Mouse (Mus musculus) embryonic stem cell, embryonic (primary cell): Measurements from ENCODE around the gene Pts.

Experiments
- CTCF ChIA-PET, 4 experiments: fragments of 300-600 bp in 2 of 4; fragments of 350-600 bp in 2 of 4; sonication (Branson Sonifier 250); formaldehyde crosslinking; loops; one replicate each; lab custom pipeline; 2022; ENCODE audit warnings: inconsistent platforms in 2 of 4; lab: Charles Lee
- POLR2A ChIA-PET, 4 experiments: fragments of 300-600 bp in 2 of 4; fragments of 350-600 bp in 2 of 4; sonication (Branson Sonifier 250); formaldehyde crosslinking; loops; one replicate each; lab custom pipeline; 2022; ENCODE audit warnings: antibody characterized with exemption in 4 of 4, inconsistent platforms in 1 of 4; lab: Charles Lee

Pts gene

DNA sequence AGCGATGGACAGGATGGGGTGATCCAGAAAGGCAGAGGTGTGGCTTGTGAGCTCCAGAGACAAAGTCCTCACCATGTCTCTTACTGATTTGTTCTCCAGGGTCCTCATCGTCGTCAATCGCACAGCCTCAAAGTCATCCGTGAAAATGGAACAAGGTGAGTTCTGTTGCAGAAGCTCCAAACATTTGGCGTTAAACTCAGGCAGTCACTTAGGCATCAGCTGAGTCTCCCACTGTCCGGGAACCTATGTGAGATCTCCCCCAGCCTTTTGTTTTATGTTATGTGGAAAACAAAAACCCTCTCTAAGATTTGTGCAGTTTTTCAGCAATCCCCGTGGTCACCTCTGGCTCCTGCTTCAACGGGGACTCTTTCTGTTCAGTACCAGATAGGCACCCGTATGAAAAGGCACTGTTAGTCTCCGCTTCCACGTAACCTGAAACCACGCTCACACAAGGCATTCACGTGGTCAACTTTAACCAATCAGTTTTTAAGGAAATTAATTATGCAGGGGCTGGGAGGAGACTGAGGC is 27.5 kb downstream of the Pts start:
- ChIA-PET POLR2A (interaction anchor here in 3 of 4 experiments (0.7 to 2.3 kb wide), 10 partner anchors 8 to 327 kb away, joined by 3 to 9 read pairs (median 3); partner anchors contain the start of genes Pts (in 1 of the 3), Sdhd (in 1 of the 3) and Timm8b (in 1 of the 3)), CTCF (interaction anchor here in 3 of 4 experiments (0.6 to 1.1 kb wide), 7 partner anchors 27 to 183 kb away, joined by 3 to 7 read pairs (median 4); partner anchors contain the start of gene Pts (in 2 of the 3))

- CTCF ChIA-PET = interaction anchor here in 3 of 4 experiments (0.6 to 1.1 kb wide), 5 partner anchors 28 to 49 kb away, joined by 4 to 7 read pairs (median 4); partner anchors contain the start of gene Pts (in 2 of the 3)
- POLR2A ChIA-PET = interaction anchor here in 2 of 4 experiments (0.7 to 2.3 kb wide), 8 partner anchors 10 to 103 kb away, joined by 3 to 9 read pairs (median 3); partner anchors contain the start of genes Pts (in 1 of the 2), Sdhd (in 1 of the 2) and Timm8b (in 1 of the 2)
These were observed 28.0 kb downstream of the Pts start for GRCm38 (mm10) chr9:50500467-50500973.

- CTCF ChIA-PET = interaction anchor here in 1 of 4 experiments (1.1 kb wide), 1 partner anchor 37 kb away, joined by 4 read pairs; no protein-coding TSS in a partner anchor
These were observed 28.7 kb downstream of the Pts start for GRCm38 (mm10) chr9:50499781-50500180.

GRCm38 (mm10) chr9:50498815-50499214 is 29.7 kb downstream of the Pts start:
- ChIA-PET POLR2A (interaction anchor here in 1 of 4 experiments (1.0 kb wide), 1 partner anchor 12 kb away, joined by 4 read pairs; no protein-coding TSS in a partner anchor), CTCF (interaction anchor here in 1 of 4 experiments (1.5 kb wide), 1 partner anchor 30 kb away, joined by 3 read pairs; the partner anchor contains the start of gene Pts)

More at GRCm38 (mm10) chr9:50499781-50500180, 28.7 kb downstream of the Pts start:
- POLR2A ChIA-PET = interaction anchor here in 2 of 4 experiments (0.6 to 1.1 kb wide), 3 partner anchors 13 to 25 kb away, joined by 3 to 7 read pairs (median 3); no protein-coding TSS in a partner anchor

- ChIA-PET CTCF (interaction anchor here in 2 of 4 experiments (0.6 to 1.5 kb wide), 2 partner anchors 31 to 353 kb away, joined by 3 read pairs; partner anchors contain the start of gene Pts (in 1 of the 2)), POLR2A (interaction anchor here (0.6 to 2.8 kb wide), 7 partner anchors 8 to 105 kb away, joined by 3 to 9 read pairs (median 4); partner anchors contain the start of gene Pts (in 2 of the 4))
These were observed 31.0 kb downstream of the Pts start for GRCm38 (mm10) chr9:50497536-50497935.

- CTCF ChIA-PET = interaction anchor here in 1 of 4 experiments (1.5 kb wide), 1 partner anchor 31 kb away, joined by 6 read pairs; the partner anchor contains the start of gene Pts
- POLR2A ChIA-PET = interaction anchor here (0.6 to 2.8 kb wide), 13 partner anchors 8 to 464 kb away, joined by 3 to 11 read pairs (median 4); partner anchors contain the start of genes Pts (in 2 of the 4) and 2310030G06Rik (in 1 of the 4)
These were observed 31.4 kb downstream of the Pts start for GRCm38 (mm10) chr9:50497076-50497475.

DNA sequence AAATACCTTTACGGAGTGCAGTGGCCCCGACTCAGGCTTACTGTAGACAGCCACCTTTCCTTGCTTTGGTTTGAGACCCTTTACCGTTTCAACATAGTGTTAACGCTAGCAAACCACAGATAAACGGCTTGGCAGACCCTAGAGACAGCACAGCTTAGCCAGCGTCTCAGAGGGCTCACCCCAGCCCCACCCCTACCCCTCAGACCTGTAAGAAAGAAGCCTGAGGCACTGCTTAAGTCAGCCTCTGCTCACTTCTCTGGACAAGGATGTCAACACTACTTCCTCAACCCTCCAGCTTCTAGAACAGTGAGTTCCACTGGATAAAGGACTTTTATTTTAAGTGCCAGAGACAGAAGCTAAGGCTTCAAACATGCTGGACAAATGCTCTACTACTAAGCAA is 32.0 kb downstream of the Pts start:
- POLR2A ChIA-PET = interaction anchor here in 3 of 4 experiments (0.6 to 2.8 kb wide), 12 partner anchors 9 to 464 kb away, joined by 3 to 11 read pairs (median 4); partner anchors contain the start of genes 2310030G06Rik (in 1 of the 3) and Pts (in 1 of the 3)

DNA sequence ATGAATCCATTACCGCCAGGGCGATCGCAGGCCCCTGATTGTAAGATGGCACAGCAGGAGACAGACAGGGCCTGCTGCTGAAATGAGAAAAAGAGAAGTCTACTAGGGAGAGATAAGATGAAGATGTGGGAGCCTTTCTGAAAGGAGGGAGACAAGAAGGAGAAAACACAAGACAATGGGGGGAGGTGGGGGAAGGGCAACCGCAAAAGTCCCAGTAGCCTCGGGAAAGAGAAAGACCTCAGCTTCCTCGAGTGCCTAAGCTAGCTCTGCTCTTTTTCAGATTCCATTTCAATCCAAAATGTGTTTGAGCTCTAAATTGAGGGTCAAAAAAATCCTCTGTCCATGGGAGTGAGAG is 32.4 kb downstream of the Pts start:
- ChIA-PET CTCF (interaction anchor here in 1 of 4 experiments (1.5 to 1.6 kb wide), 2 partner anchors 23 to 32 kb away, joined by 3 to 6 read pairs; partner anchors contain the start of gene Pts), POLR2A (interaction anchor here in 3 of 4 experiments (0.5 to 2.8 kb wide), 8 partner anchors 9 to 1509 kb away, joined by 3 to 11 read pairs (median 4); partner anchors contain the start of gene Pts (in 1 of the 3))

More for the DNA sequence above, 32.0 kb downstream of the Pts start:
- CTCF ChIA-PET = interaction anchor here in 1 of 4 experiments (1.5 kb wide), 1 partner anchor 32 kb away, joined by 6 read pairs; the partner anchor contains the start of gene Pts

DNA sequence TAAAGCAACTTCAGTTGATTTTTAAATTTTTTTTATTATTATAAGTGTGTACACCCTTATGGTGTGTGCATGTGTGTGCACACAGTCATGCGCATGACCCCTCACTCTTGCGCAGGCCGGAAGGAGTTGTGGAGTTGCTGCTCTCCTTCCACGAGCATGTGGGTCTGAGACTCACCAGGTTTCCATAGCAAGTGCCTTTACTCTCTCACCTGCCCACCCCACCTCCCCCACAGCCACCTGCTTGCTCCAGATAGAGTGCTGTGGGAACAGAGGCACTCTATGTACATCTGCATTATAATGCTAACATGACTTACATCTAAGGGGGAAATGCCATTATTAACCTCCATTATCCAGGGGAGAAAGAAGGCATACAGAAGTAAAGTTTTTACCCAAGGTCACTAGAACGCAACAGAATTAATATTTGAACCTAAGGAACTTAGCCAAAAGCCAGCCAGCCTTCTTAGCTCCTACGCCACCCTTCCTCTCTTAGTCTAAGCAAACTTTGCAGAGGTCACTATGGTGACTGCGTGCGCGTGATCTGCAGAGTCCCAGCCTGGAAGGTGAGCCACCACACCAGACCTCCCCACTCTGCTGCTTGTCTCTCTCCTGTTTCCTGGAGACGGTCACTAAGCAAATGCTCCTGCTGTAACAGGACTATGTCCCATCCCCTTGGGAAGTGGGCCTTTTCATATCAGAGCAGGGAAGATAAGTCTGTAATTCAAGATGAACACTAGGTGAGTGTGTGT is 32.9 kb downstream of the Pts start:
- ChIA-PET POLR2A (interaction anchor here in 3 of 4 experiments (0.5 to 2.8 kb wide), 10 partner anchors 9 to 1508 kb away, joined by 3 to 11 read pairs (median 6); partner anchors contain the start of gene Pts (in 2 of the 3)), CTCF (interaction anchor here in 3 of 4 experiments (1.0 to 1.6 kb wide), 5 partner anchors 12 to 33 kb away, joined by 3 to 6 read pairs (median 3); partner anchors contain the start of gene Pts (in 3 of the 3))

- CTCF ChIA-PET = interaction anchor here in 2 of 4 experiments (0.7 to 1.3 kb wide), 3 partner anchors 13 to 42 kb away, joined by 3 to 4 read pairs (median 3); partner anchors contain the start of gene Pts (in 1 of the 2)
- POLR2A ChIA-PET = interaction anchor here in 2 of 4 experiments (1.0 to 2.6 kb wide), 9 partner anchors 8 to 370 kb away, joined by 3 to 11 read pairs (median 5); partner anchors contain the start of gene Pts (in 1 of the 2)
These were observed 34.2 kb downstream of the Pts start, which contains the start of gene Plet1 for GRCm38 (mm10) chr9:50494311-50494710. TSS of gene Plet1 (plus strand) at chr9:50494525.

GRCm38 (mm10) chr9:50493777-50494176 is 34.7 kb downstream of the Pts start:
- POLR2A ChIA-PET = interaction anchor here in 2 of 4 experiments (1.0 to 2.5 kb wide), 7 partner anchors 8 to 369 kb away, joined by 3 to 7 read pairs (median 5); partner anchors contain the start of gene Pts (in 1 of the 2)

DNA sequence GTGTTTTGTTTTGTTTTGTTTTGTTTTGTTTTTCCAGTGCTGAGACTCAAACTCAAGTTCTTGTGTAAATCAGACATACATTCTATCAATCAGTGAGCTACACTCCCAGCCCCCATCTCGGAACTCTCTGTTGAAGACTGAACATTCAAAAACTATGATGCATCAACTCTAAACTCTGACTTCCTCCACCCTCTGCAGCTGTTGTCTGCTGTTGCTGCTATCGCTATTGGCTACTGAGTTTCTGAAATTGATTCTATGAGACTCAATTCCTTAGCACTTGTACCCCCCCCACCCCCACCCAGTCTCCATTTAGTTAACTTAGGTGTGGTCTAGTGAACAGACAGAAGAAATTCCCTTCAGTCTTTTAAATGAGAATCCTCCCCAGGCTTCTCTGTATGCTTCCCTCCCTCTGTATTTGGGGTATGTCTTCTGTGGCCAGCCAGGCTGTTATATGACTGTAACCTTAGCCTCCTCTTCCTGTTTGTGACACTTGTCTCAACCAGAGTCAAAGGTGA is 36.9 kb downstream of the Pts start:
- ChIA-PET POLR2A (interaction anchor here (0.6 to 1.3 kb wide), 6 partner anchors 28 to 1142 kb away, joined by 3 to 5 read pairs (median 4); partner anchors contain the start of gene Pts (in 1 of the 4)), CTCF (interaction anchor here in 1 of 4 experiments (0.6 kb wide), 1 partner anchor 37 kb away, joined by 6 read pairs; the partner anchor contains the start of gene Pts)

More at GRCm38 (mm10) chr9:50493777-50494176, 34.7 kb downstream of the Pts start:
- CTCF ChIA-PET = interaction anchor here in 2 of 4 experiments (0.8 to 1.3 kb wide), 3 partner anchors 41 to 54 kb away, joined by 3 read pairs; no protein-coding TSS in a partner anchor

GRCm38 (mm10) chr9:50490836-50491235 is 37.7 kb downstream of the Pts start:
- POLR2A ChIA-PET = interaction anchor here in 2 of 4 experiments (0.6 to 2.7 kb wide), 4 partner anchors 11 to 407 kb away, joined by 4 to 9 read pairs (median 6); no protein-coding TSS in a partner anchor
- CTCF ChIA-PET = no interaction called here

DNA sequence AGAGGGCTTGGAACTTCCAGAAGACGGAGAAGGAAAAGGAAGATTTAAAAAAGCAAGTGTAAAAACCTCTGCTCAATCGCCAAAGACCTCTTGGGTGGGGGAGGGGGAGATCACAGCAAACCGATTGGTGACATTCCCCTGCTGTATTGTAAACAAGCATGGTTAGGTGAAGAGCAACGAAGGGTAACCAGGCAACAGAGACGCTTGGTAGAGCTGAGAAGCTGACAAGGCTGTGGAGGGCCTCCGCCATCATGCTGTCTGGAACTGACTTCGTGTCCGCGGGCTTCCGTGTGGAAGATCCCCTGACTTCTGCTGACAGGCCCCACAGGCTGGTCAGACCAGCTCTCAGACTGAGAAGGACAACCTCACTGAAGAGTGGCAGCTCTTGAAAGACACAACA is 43.0 kb downstream of the Pts start:
- ChIA-PET CTCF (interaction anchor here (0.6 to 1.9 kb wide), 8 partner anchors 33 to 1836 kb away, joined by 3 to 8 read pairs (median 4); partner anchors contain the start of gene Pts (in 2 of the 4)), POLR2A (interaction anchor here in 2 of 4 experiments (1.0 to 2.7 kb wide), 8 partner anchors 9 to 173 kb away, joined by 4 to 9 read pairs (median 4); partner anchors contain the start of genes Plet1 (in 1 of the 2), Pts (in 1 of the 2), Sdhd (in 1 of the 2) and Timm8b (in 1 of the 2))

- ChIA-PET CTCF (no interaction called here), POLR2A (interaction anchor here in 2 of 4 experiments (0.8 to 1.6 kb wide), 3 partner anchors 12 to 102 kb away, joined by 3 read pairs; no protein-coding TSS in a partner anchor)
These were observed 45.8 kb downstream of the Pts start for GRCm38 (mm10) chr9:50482743-50483142.

DNA sequence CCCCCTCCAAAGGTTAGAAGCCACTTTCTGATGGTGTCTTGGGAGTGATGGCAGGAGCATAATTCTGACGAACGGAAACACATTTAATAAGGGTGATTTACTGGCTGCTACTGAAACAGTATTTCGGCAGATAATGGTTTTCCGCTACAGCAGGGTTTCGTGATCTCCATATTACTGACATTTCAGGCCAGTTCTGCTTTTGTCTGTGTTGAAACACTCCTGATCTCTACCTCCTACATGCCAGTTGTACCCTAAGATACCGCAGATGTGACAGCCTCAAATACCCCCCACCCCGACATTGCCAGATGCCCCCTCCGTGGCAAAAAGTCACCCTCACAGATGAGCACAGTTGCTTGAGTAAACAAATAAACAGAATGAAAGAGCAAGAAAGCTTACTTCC is 49.0 kb downstream of the Pts start:
- CTCF ChIA-PET = interaction anchor here in 1 of 4 experiments (1.2 kb wide), 1 partner anchor 49 kb away, joined by 4 read pairs; the partner anchor contains the start of gene Pts
- POLR2A ChIA-PET = interaction anchor here in 1 of 4 experiments (1.1 kb wide), 1 partner anchor 9 kb away, joined by 4 read pairs; no protein-coding TSS in a partner anchor
